Mouse (Mus musculus) retina, embryonic 14.5 days (tissue): ENCODE measurements at regions not wholly inside any gene's neighbourhood (a gene's known extent, or its start where the extent isn't known, plus 50 kb on each side); places are given as distances from the start of the nearest gene placed in this dataset.
A peak's percentile ranks its signal among the peaks of the same experiment; 100 is the strongest.

ENCODE experiments used
- DNase-seq: peaks from one replicate; pipeline ENCODE4 v3.0.0-alpha.2; 2015; ENCODE audit warnings: low spot score

GRCm38 (mm10) chr8:116227003-116227402, 277.8 kb upstream of the Dynlrb2 start:
- peak; percentile 29 for DNase-seq

- DNase-seq = no peak
These were observed 281.5 kb upstream of the Dynlrb2 start for GRCm38 (mm10) chr8:116223235-116223634.

- DNase-seq = no peak
These were observed 288.9 kb upstream of the Dynlrb2 start for GRCm38 (mm10) chr8:116215909-116216308.

GRCm38 (mm10) chr8:116215286-116215860, 289.4 kb upstream of the Dynlrb2 start:
- DNase-seq = no peak

- peak; percentile 35 for DNase-seq
These were observed 301.1 kb upstream of the Dynlrb2 start for GRCm38 (mm10) chr8:116203631-116204030.

- DNase-seq = no peak
These were observed 304.2 kb upstream of the Dynlrb2 start for GRCm38 (mm10) chr8:116200459-116200999.

- no peak for DNase-seq
These were observed 308.1 kb upstream of the Dynlrb2 start for GRCm38 (mm10) chr8:116196623-116197184.

- DNase-seq = no peak
These were observed 312.7 kb upstream of the Dynlrb2 start for GRCm38 (mm10) chr8:116192096-116192495.

- DNase-seq = no peak
These were observed 319.6 kb upstream of the Dynlrb2 start for GRCm38 (mm10) chr8:116185206-116185605.

GRCm38 (mm10) chr8:116184241-116184640, 320.5 kb upstream of the Dynlrb2 start:
- DNase-seq = peak; percentile 74

GRCm38 (mm10) chr8:116177946-116178345, 326.8 kb upstream of the Dynlrb2 start:
- no peak for DNase-seq

- DNase-seq = no peak
These were observed 329.9 kb upstream of the Dynlrb2 start for GRCm38 (mm10) chr8:116174891-116175290.

- DNase-seq = no peak
These were observed 330.8 kb upstream of the Dynlrb2 start for GRCm38 (mm10) chr8:116173961-116174360.

- DNase-seq = no peak
These were observed 336.9 kb upstream of the Dynlrb2 start for GRCm38 (mm10) chr8:116167874-116168273.

GRCm38 (mm10) chr8:116164989-116165299, 339.8 kb upstream of the Dynlrb2 start:
- peak; percentile 12 for DNase-seq

- no peak for DNase-seq
These were observed 340.4 kb upstream of the Dynlrb2 start for GRCm38 (mm10) chr8:116164190-116164988.

- DNase-seq = no peak
These were observed 343.8 kb upstream of the Dynlrb2 start for GRCm38 (mm10) chr8:116160932-116161331.

GRCm38 (mm10) chr8:116143687-116144573, 360.8 kb upstream of the Dynlrb2 start:
- peak; percentile 78 for DNase-seq

- DNase-seq = no peak
These were observed 363.4 kb upstream of the Dynlrb2 start for GRCm38 (mm10) chr8:116141363-116141762.

- DNase-seq = no peak
These were observed 364.8 kb upstream of the Dynlrb2 start for GRCm38 (mm10) chr8:116139934-116140333.

- DNase-seq = no peak
These were observed 367.0 kb upstream of the Dynlrb2 start for GRCm38 (mm10) chr8:116137765-116138164.

GRCm38 (mm10) chr8:116133503-116133902, 371.3 kb upstream of the Dynlrb2 start:
- DNase-seq = no peak
